In genomic region chr10:111389890-111390289, GRCm38 (mm10) we compare ENCODE assay signal across 8 mouse cellular contexts.
A peak's percentile ranks its signal among the peaks of the same experiment; 100 is the strongest.
DNase-seq lines count a peak whose midpoint lies in the region; ATAC-seq and TF ChIP-seq lines count a peak whose summit lies in the region.

No protein-coding gene starts in this region.

- TF ChIP-seq CTCF in left cerebral cortex, adult 2 months (IDR thresholded peaks at IDR 0.05) = no peak
- TF ChIP-seq CTCF in stomach, postnatal 0 days (IDR thresholded peaks at IDR 0.05; ENCODE audit: low read depth) = no peak

- H3K27me3 ChIP-seq in intestine, embryonic 14.5 days (replicated peaks; ENCODE audit: control insufficient read depth, insufficient read depth, low read length) = no peaks in the 10 kb centered on the region
- H3K27me3 ChIP-seq in stomach, postnatal 0 days (ENCODE audit: control insufficient read depth, insufficient read depth, low read length) = no peaks in the 10 kb centered on the region

- peak; percentile 79 for ATAC-seq in intestine, embryonic 14.5 days (replicated peaks; ENCODE audit: low FRiP score, low TSS enrichment, low read depth)
- ATAC-seq in stomach, postnatal 0 days (ENCODE audit: low FRiP score, low TSS enrichment) = peak; percentile 79

- H3K9ac ChIP-seq in intestine, embryonic 14.5 days (ENCODE audit: low read length) = no peak overlapping the region
- no peak overlapping the region for H3K9ac ChIP-seq in stomach, postnatal 0 days (ENCODE audit: low read length)

- H3K27ac ChIP-seq in intestine, embryonic 14.5 days (ENCODE audit: low read depth) = peak overlapping the region; percentile 39; the same call in 1 of the 2 replicates
- peak overlapping the region; percentile 60 for H3K27ac ChIP-seq in left cerebral cortex, adult 2 months
- peak overlapping the region; percentile 45 for H3K27ac ChIP-seq in macrophage
- no peak overlapping the region for H3K27ac ChIP-seq in stomach, postnatal 0 days (replicated peaks)

- H3K9me3 ChIP-seq in intestine, embryonic 14.5 days (ENCODE audit: control insufficient read depth, low read length) = no peaks in the 10 kb centered on the region
- no peaks in the 10 kb centered on the region for H3K9me3 ChIP-seq in stomach, postnatal 0 days (ENCODE audit: control insufficient read depth, low read length)

- intact Hi-C loops in left cerebral cortex, adult 2 months (cut with DNase I) = loop anchor here (1.0 to 2.0 kb wide), 2 partner anchors 86 to 133 kb away; no protein-coding TSS in a partner anchor

- no peak overlapping the region for H3K4me3 ChIP-seq in intestine, embryonic 14.5 days (ENCODE audit: low read depth, low read length)
- no peak overlapping the region for H3K4me3 ChIP-seq in left cerebral cortex, adult 2 months
- H3K4me3 ChIP-seq in macrophage (ENCODE audit: inconsistent target) = no peak overlapping the region
- no peak overlapping the region for H3K4me3 ChIP-seq in stomach, postnatal 0 days (ENCODE audit: low read depth, low read length)

- H3K4me1 ChIP-seq in intestine, embryonic 14.5 days (replicated peaks; ENCODE audit: control insufficient read depth, insufficient read depth, low read length) = peaks cover 7% of the 10 kb centered on the region; the same call in 1 of the 2 replicates
- no peaks in the 10 kb centered on the region for H3K4me1 ChIP-seq in stomach, postnatal 0 days (replicated peaks; ENCODE audit: control insufficient read depth, insufficient read depth)

- H3K79me2 ChIP-seq in macrophage (ENCODE audit: inconsistent target) = no peaks in the 10 kb centered on the region

- TF ChIP-seq EP300 in stomach, postnatal 0 days (optimal IDR thresholded peaks at IDR 0.05) = no peak

- peak; percentile 88 for DNase-seq in ZHBTc4 (ENCODE audit: low read depth, low spot score)
- peak; percentile 53 for DNase-seq in c-Kit-positive CD71-negative TER-119-negative erythroid progenitor cells, embryonic 14.5 days (ENCODE audit: low read depth)
- peak; percentile 89 to 91 for DNase-seq in frontal cortex, postnatal 36 days (ENCODE audit: low spot score in 2 of 2)
- DNase-seq in intestine, embryonic 14.5 days (ENCODE audit: low spot score) = peak; percentile 90
- peak; percentile 87 to 89 for DNase-seq in left cerebral cortex, adult 2 months (ENCODE audit: extremely low spot score in 1 of 2, low spot score in 2 of 2)
- DNase-seq in stomach, postnatal 0 days (ENCODE audit: low spot score) = peak; percentile 77
- no peak for DNase-seq in thymus, postnatal 4 days

- H3K36me3 ChIP-seq in intestine, embryonic 14.5 days (ENCODE audit: control insufficient read depth, insufficient read depth, low read length) = no peaks in the 10 kb centered on the region
- H3K36me3 ChIP-seq in macrophage (ENCODE audit: inconsistent target) = no peaks in the 10 kb centered on the region
- H3K36me3 ChIP-seq in stomach, postnatal 0 days (ENCODE audit: control insufficient read depth, insufficient read depth, low read length) = no peaks in the 10 kb centered on the region

- 22% methylated on average over 9 of the region's 9 CpGs for WGBS in intestine, embryonic 14.5 days
- WGBS in macrophage (ENCODE audit: missing documents) = 42% methylated on average over 9 of the region's 9 CpGs
- 30% methylated on average over 9 of the region's 9 CpGs for WGBS in stomach, postnatal 0 days

- peak overlapping the region; percentile 22 for H3K4me2 ChIP-seq in intestine, embryonic 14.5 days (ENCODE audit: low read length)
- H3K4me2 ChIP-seq in stomach, postnatal 0 days (replicated peaks; ENCODE audit: low read depth) = peak overlapping the region; percentile 31
